Mouse (Mus musculus) cerebellum, adult (tissue): Measurements from ENCODE around the gene Ncam1.
A peak's percentile ranks its signal among the peaks of the same experiment; 100 is the strongest.

Experiments used
- ATAC-seq: cut with Nextera tagmentation; 2 replicates; pipeline ENCODE4 v1.9.2; 2017; ENCODE audit warnings: mild to moderate bottlenecking, moderate library complexity, mixed read lengths; ENCODE audit not compliant: insufficient number of reproducible peaks, low FRiP score, low TSS enrichment

Gene Ncam1

DNA sequence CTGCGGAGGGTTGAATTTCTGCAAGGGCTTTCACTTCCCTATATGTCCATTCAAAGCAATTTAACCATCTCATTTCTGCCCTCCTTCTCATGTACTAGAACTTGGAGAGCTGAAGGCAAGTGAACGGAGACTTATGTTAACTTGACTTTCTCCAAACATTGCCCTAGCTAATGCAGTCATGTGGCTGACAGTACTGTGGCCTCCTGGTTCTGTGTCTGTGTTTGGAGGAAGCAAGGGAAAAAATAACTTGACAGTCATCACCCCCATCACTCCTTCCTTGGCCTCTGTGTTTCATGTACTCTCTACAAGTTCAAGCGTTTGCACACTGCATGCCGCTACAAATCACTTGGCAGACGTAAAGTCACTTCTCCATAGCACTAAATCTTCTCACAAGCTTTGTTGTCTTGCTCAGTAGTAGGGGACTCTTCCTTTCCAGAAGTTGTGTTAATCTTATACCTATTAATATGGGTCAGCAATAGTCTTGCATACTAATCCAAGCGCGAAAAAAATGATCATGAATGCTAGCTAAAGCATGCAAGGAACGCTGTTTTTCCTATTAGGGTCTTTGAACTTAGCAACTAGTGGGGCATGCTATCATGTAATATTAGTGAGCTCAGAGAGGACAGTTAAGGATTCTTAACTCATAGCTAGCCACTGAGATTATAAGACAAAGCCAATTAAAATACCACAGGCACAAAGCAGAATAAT, 115.0 kb downstream of the Ncam1 start:
- no peak for ATAC-seq

DNA sequence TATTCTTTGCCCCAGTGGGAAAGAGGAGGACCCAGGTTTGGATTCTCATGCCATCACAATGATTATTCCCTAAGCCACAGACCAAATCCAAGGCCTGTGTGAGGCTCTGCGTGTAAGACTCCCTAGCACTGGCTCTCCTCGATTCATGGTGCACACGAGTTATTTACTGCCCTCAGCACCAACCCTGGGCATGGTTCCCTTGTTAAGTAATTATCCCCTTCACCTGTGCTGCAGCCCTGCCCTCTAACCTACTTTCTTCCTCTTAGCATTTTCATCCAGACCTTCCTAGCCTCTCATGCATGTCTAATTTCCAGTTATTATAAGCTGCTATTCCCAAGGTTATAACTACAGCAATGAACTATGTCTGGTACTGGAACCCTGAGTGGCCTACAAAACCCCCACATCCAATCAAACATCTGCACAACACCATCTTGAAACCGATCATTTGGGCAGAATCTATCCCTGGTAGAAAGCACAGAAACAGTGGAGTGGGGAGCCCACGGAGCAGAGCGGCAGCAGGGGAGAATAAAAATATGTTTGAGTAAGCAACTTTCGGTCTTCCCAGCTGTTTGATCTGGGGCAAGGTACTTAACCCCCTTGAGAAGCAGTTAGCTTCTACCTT, 116.8 kb downstream of the Ncam1 start:
- ATAC-seq: no peak

DNA sequence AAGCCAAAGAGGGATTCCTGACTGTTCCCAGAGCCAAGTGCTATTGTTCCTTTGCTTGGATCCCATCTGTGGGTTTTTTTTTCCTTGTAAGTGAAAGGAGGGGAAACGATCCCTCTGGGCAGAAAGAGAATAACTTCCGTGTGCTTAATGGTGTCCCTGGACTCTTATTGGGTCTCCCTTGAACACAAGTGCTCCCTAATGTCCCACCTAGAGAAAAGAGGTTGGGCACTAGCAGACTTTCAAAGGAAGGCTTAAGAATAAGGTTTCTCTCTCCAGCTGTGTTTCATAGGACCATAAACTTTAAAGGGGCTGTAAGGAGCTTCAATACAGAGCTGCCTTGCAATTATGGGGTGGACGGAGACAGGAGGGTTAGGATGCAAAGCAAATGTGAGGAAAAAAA, 119.5 kb downstream of the Ncam1 start:
- no peak for ATAC-seq

DNA sequence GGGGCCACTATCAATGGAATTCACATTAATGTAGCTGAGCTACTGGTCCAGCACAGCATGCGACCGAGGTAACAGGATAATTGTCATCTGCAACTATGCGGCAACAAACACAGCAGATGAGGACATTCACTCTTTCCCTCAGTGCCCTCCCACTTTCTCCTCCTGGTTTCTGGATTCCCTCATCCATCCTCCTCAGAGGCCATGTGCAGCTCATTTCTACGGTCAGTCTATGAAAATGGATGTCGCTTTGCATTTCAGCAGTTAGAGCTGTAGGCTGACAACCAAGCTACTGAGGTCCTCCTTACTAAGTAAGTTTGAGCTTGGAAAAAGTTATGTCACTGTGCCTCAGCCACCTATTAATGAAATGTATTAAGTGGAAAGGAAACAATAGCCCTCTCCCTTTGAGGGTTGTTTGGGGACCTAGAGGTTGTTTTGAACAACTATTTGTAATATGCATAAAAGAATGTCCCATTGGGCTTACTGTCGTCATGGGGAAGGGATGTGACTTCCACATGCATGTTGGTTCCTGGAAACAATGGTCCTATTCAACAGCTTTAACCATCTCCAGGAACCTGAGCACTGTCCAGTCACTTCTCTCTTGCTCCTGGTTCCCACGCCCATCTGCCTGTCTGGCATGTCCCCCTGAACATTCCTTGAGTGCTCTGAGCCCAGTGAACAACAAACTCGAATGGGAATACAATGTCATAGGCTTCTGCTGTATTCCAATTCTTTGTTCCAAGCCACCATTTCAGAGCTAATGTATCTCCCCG, 122.8 kb downstream of the Ncam1 start:
- no peak for ATAC-seq

DNA sequence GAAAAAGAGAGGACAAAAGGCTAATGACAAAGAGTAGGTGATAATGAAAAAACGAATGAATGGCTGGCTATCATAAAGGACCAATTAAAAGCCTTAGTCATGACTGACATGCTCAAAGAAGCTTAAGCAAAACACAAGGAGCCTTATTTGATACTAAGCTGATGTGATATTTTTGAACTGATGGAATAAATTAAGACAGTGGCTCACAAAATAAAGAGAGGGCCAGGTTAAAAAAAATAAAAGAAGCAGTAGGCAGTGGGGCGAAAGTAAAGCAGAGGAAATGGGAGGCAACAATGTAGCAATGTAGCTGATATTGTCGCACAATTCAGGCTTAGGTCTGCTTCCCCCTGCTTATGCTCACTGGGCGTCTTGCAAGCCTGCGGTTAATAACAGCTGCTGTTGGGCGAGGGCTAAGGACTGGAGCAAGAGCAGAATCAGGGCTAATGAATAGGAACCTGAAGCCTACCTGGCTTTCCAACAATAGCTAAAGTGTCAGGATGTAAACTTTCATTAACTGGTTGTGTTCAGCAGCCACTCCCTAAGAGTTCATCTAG, 126.0 kb downstream of the Ncam1 start:
- ATAC-seq: no peak

DNA sequence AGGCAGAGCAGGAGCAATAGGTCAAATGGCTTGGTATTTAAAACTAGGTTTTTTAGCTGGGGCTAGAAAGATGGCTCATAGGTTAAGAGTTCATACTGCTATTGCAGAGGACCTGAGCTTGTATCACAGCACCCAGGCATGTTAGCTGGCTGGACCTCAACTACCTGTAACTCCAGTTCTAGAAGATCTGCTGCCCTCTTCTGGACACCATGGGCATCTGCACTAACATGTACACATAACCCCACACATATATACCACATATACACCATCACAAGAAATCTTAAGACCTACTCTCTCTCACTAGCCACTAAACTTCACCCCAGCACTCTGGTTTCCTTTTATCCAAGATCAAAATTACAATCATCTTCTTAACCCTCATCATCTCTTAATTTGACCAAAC, 131.7 kb downstream of the Ncam1 start:
- no peak for ATAC-seq

DNA sequence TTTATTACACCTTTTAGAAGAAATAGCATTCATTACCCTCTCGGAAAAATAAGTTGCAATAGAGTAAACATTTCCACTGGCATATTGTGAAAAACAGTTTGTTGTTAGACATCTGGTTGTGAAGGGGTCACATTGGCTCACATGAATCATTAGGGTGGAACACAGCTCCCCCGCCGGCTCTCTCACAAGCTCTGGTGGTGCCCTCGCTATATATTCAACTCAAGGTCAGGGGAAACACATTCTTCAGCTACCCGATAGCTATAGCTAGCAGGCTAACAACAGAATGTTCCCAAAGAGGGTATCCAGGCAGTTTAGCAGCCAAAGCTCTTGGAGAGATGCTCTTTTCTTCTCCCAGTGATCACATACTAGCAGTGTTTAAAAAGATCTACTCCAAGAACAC, 133.4 kb downstream of the Ncam1 start:
- ATAC-seq: no peak

DNA sequence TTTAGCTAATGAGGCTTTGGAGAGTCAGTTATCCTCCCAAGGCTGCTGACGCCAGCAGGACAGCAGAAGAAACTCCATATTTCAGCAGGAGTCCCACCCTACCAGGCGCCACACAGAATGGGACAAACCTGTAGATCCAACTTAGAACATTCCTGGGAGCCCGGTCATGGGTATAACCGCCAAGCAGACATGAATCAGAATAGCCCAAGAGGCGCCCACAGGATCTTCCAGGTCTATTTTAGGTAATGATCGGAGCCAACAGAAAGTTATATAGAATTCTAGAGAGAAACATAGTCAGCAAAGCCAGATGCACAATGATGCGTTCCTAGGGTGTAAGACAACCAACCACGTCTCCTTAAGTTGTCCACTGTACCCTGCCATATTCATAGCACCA, 134.8 kb downstream of the Ncam1 start:
- ATAC-seq: no peak

DNA sequence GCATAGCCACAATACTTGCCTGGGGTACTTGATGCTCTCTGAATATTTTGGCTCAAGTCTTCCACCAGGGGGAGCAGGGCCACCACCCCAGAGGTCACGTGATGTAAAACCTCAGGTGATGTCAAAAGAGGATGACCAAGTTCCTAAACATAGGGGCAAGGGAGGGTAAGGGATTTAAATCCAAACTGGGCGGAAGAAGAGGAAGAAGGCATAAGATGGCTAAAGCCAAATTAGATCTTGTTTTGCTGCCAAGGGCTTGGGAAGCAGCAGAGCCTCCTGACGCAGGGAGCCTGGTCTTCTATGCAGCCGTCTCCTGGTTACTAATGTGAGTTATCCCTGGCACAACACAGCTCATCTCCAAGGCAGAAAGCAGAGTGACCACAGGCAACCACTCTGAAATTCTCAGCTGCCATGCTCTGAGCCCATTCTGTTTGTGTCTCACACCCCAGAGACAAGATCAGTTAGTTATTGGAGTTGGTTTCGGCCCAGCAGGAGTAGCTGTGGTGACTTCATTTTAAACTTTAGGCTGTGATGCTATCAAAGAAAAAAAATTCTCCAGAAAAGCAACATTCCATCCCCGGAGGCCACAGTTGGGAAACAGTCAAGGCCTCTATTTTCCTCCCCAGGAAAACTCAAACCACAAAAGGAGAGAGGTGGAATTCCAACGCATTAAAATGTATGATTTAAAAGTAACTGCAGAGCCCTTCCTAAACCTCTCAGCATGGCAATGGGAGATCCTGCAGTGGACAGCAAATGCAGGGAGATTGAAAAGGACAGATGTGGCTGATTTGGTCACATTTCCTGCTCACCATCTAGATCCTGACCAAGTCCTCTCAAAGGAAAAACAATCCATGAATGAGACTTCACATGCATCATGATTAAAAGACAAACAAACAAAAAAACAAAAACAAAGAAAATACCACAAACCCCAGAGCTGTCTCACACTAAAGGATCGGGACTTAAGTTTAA, 135.5 kb downstream of the Ncam1 start:
- ATAC-seq: no peak

DNA sequence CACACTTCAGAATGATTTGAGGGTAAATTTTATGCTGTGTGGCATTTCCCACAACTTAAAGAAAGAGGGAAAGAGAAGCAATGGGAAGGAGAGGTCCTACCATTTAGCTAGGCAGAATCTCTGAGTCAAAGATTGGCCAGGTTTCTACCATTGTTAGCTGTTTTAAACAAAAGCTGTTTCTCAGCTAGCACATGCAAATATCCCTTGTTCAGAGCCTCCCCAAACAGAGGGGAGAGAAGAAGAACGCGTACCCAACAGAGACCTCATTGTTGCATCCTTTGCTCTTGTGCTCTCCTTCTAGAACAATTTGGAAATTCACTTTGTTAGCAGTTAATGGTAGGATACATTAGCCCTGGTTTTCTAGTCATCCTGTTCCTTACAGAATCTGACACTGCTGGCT, 137.2 kb downstream of the Ncam1 start:
- ATAC-seq: no peak

DNA sequence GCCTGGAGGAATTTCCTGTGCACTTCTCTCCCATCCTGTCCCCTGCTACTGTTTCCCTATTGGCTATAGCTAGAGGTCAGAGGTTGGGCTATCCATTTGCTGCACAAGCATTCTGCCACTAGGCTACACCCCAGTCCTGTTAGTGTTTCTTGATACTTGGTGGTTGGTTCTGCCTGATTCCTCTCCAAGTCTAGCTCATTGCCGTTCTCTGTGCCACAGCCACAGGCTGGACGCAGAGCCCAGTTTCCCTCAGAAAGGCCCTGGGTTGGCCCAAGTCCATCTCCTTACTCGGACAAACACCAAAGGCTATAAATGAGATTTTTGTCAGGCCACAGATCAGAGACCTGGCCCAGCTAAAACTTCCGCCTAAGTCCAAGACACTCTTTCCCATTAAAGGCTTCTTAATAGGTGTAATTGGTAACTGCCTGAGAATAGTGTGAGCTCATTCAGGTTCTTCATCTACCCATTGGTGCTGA, 140.3 kb downstream of the Ncam1 start:
- peak; percentile 75; the same call in 1 of the 2 replicates for ATAC-seq

DNA sequence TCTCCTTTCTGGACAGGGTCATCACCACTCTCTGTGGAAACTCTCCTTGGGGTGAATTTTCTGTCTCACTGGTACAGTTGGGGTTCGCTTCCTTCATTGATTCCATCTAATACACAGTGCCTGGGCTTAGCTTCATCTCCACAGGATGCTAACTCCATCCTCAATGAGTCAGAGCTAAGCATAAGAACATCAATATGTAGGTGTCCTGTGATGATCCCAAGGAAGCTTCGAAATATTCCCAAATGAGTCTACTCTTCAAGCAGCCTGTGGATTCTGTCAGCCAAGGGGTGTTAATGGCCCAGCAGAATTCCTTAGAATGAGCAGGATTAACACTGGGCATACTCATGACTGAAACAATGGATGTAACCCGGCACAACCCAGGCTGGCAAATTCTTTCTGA, 144.3 kb downstream of the Ncam1 start:
- ATAC-seq: no peak

DNA sequence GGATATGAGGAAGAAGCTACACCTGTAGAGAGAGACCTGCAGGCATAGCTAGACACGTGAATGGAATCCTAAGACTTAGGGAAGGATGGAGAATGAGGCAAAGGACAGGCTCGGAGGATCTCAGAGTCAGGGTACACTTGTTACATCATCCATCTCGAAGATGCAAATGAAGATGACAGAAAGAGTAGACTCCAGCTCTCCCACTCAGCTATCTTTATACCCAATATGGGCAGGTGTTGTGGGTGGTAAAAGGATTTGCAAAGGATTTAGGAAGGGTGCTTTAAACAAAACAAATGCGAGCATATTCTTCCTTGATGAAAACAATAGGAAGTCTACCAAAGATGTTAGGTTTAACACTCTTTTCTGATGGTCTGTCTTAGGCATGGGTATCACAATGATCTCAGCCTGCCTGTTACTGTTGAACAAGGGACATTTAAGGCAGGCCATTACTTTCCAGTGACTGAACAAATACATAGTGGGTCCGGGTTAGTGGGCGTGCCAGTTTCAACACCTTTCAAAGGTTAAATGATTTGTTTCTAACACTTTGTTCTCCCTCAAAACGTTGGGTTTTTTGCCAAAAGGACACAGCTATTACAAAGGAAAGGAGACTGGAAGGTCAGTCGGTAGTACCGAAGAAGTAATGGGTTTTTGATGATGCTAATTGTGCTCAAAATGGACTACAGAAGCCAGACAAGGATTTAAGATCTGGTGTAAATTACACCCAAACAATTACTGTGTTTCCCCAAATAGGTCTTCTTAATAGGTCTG, 145.1 kb downstream of the Ncam1 start:
- ATAC-seq: no peak

DNA sequence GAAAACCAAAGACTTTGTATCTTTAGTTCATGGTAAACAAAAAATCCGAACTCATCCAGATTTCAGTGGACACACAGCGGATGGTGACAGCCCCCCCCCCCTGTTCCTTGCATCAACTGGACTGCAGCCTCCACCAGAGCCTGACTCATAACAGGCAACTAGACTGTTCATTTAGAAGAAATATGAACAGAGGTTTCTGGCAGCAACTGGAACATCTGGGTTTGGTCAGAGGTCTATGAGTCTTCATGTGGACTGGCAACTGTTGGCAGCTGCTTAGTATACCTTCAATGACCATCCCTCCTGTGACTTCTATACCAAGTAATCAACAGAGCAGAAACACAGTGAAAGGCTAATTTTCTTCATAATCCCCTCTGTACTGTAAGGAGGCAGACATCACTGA, 154.4 kb downstream of the Ncam1 start:
- no peak for ATAC-seq

DNA sequence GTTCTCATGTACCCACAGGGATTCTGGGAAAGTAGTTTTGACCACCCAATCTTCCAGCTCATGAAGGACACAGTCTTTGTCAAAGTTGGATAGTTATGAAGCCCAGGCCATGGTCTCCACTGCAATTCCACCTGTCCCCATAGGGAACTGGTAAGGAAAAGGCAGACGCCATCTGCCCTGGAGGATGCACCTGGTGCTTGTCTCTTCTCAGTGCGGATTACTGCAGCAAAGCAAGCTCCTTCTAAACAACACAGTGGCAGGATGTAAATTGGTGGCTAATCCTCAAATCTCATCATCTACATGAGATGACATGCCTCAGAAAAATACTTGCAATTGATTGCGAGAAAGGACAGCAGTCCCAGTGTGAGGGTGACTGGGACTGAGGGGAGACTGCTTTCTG, 158.0 kb downstream of the Ncam1 start:
- no peak for ATAC-seq

DNA sequence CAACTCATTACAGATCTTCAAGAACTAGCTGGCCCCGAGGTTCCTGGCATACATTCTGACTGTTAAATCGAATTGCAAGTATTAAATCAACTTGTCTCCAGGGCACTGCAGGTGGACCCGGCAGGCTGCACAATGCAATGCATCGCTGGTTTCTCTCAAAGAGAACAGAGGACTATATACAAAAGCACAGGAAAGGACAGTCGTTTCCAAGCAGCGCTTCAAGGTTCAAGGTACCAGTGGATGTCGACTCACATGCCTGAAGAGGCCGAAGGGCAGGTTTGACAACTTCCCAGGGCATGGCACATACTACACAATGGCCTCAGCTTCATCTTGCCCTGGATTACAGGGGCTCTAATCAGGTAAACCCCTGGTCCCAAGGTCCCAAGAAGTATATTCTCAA, 158.6 kb downstream of the Ncam1 start:
- no peak for ATAC-seq

DNA sequence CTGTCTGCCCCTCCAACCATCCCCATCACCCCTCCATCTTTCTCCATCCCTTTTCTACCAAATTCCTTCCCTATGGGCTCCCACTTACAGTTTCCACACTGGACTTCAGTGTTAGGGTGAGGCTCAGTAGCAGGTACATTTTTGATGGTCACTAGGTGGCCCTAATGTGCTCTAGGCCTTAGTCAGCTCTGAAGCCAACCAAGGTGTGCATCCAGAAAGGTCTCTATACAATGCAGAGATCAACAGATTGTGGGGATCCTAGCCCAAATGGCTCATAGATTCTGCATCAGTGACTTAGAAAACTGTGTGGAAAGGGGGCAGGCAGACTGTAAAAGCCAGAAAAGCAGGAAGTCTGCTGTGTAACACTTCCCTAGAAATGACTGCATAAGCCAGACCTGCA, 160.8 kb downstream of the Ncam1 start:
- ATAC-seq: peak; percentile 64; the same call in 1 of the 2 replicates

DNA sequence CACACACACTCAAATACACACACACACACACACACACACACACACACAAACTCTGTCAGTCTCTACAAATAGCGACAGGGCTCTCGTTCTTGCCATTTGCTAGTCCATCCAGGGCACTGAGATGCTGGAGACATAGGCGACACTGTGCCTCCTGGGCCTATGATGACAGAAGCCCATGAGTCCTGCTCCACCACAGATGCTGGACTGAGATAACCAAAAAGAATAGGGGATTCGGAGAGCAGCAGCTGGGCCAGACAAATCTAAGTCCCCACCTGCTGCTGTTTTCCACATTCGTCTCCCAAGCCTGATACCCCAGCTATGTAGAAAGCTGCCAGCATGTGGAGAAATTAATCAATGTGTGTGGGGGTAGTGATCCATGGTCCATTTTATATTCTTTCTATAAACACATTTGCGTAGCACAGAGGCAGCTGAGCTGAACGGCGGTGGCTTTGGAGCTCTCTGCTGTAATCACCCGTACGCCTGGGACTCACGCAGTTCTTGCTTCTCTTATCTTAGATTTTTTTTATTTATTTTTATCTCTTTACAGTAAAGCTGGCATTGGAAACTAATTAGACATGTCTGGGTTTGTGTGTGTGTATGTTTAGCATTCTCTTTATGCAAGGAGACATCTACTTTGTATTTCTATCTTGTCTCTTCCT, 162.9 kb downstream of the Ncam1 start:
- no peak for ATAC-seq

DNA sequence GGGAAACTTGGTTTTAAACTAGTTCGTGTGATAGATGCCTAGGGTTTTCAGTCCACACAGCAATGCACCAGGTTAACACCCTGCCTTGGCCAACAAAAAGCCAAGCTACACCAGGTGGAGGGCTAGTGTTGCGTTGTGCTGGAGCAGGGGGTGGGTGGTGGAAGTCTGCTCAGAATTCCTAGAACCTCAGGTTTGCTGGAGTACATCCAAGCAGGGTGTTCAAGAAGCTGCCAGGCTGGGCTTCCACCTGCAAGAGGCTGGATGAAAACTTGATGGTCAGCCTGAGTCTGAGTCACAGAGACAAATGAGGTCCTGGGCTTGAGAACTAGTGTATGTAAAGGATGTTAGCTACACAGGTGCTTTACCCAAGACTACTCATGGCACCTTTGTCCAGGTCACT, 166.1 kb downstream of the Ncam1 start:
- no peak for ATAC-seq
